Mouse (Mus musculus) CH12.LX (cell line): ENCODE results near the gene Kcnj2.

ENCODE experiments used
- CHD2 ChIP-seq: IDR thresholded peaks from 2 replicates; pipeline ENCODE4 v1.6.1; 2011; ENCODE audit warnings: low read length, improper control_type of control experiment
- CTCF ChIP-seq, 2 experiments: IDR thresholded peaks in 1 of 2; conservative IDR thresholded peaks in 1 of 2; 2 replicates each; pipeline ENCODE4 v1.5.1; 2011 to 2012; ENCODE audit warnings: low read depth in 2 of 2, low read length in 2 of 2, improper control_type of control experiment in 1 of 2, inconsistent platforms in 1 of 2, mild to moderate bottlenecking in 1 of 2, moderate library complexity in 1 of 2
- EP300 ChIP-seq: IDR thresholded peaks from 2 replicates; pipeline ENCODE4 v1.6.1; 2011; ENCODE audit warnings: low read length, improper control_type of control experiment
- GABPA ChIP-seq: IDR thresholded peaks from 2 replicates; pipeline ENCODE4 v1.6.1; 2012; ENCODE audit warnings: low read depth, low read length, improper control_type of control experiment, inconsistent platforms; ENCODE audit not compliant: insufficient replicate concordance
- MEF2A ChIP-seq: IDR thresholded peaks from 2 replicates; pipeline ENCODE4 v1.6.1; 2014; ENCODE audit warnings: low read depth, mild to moderate bottlenecking, inconsistent platforms, low read length, improper control_type of control experiment, borderline replicate concordance
- POLR2A ChIP-seq: IDR thresholded peaks from 2 replicates; pipeline ENCODE4 v1.6.1; 2011; ENCODE audit warnings: low read depth, mild to moderate bottlenecking, improper control_type of control experiment, low read length
- POLR2AphosphoS2 ChIP-seq: IDR thresholded peaks from 2 replicates; pipeline ENCODE4 v1.6.1; 2011; ENCODE audit warnings: low read depth, low read length, improper control_type of control experiment
- RCOR1 ChIP-seq: conservative IDR thresholded peaks from 2 replicates; pipeline ENCODE4 v1.6.1; 2012; ENCODE audit warnings: low read depth, mild to moderate bottlenecking, inconsistent platforms, low read length, improper control_type of control experiment
- TBP ChIP-seq: conservative IDR thresholded peaks from 2 replicates; pipeline ENCODE4 v1.6.1; 2011; ENCODE audit warnings: low read depth, low read length, improper control_type of control experiment
- USF2 ChIP-seq: conservative IDR thresholded peaks from 2 replicates; pipeline ENCODE4 v1.6.1; 2011; ENCODE audit warnings: low read depth, low read length, improper control_type of control experiment

DNA sequence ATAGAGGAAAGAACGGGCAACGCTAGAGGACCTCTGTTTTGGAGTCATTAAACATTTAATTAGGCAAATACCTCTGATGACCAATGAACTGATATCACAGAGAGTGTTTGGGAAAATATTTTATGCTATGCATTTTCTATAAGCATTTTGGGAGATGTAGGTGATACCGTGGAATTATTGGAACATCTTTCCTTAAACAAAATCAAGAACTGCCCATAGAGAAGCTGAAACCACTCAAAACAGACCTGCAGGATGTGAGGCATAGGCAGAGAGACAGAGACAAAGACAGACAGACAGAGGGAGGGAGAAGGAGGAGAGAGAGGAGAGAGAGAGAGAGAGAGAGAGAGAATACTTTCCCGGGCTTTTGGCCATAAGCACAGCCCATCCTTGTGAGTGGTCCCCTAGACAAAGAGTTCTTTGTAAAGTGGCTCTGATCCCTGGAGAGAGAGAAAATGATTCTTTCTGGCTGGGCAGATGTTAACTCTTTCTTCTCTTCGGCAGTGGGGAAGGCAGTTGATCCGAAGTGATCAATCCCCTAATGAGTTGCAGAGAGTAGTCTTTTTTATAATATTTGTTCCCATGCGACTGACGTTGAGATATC lies 43.2 kb upstream of the Kcnj2 start:
- no peak for TF ChIP-seq POLR2A
- TF ChIP-seq RCOR1 = no peak
- TF ChIP-seq EP300 = no peak
- no peak for TF ChIP-seq MEF2A
- TF ChIP-seq CTCF (conservative IDR thresholded peaks at IDR 0.05 in 1 of 2, IDR thresholded peaks at IDR 0.05 in 1 of 2; ENCODE audit: low read depth in 2 of 2, low read length in 2 of 2) = no peak
- no peak for TF ChIP-seq GABPA
- no peak for TF ChIP-seq CHD2
- no peak for TF ChIP-seq USF2
- TF ChIP-seq TBP = no peak
- no peak for TF ChIP-seq POLR2AphosphoS2
